Mouse (Mus musculus) large intestine, adult 2 months (tissue): ENCODE data around the gene Bcl6. TPM values are rescaled to one million over a fixed set of nuclear protein-coding genes. Genes with fewer than 3 reads are reported as not detected.

Experiments
- DNase-seq: peaks from one replicate; pipeline ENCODE4 v3.0.0-alpha.2; 2012; ENCODE audit warnings: low read depth, low spot score
- WGBS: fragments of 180-500 bp; shearing (Covaris S2); methylation state at CpG from one replicate; pipeline ENCODE4 v1.1.7; 2018; 5-methylcytosine and 5-hydroxymethylcytosine counted together
- polyA plus RNA-seq: library from polyadenylated mRNA; depleted of rRNA; stranded (reverse); fragments of >200 nt; gene quantifications from 2 replicates; pipeline ENCODE4 v1.2.3, GENCODE M21; 2012

Gene Bcl6
- polyA plus RNA-seq, 1 experiment, result 8.7 TPM

DNA sequence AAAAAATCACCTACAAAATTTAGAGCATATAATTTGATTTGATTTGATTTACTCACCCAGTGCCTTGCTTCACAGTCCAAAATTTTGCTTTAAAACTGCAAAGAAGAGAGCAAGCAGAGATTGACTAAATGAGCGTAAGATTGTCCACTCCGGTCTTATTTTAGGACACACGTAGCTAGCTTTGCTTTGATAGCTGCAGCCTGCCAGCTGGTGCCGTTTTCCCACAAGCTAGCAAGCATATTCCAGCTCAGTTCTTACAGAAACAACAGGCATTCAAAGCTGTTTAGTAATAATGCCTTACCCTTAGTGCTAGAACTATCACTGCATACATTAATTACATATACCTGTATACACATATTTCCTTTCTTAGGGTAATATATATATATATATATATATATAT is 10.2 kb downstream of the Bcl6 start:
- DNase-seq, result no peak
- WGBS, result 92% methylated on average over 4 of the region's 4 CpGs

DNA sequence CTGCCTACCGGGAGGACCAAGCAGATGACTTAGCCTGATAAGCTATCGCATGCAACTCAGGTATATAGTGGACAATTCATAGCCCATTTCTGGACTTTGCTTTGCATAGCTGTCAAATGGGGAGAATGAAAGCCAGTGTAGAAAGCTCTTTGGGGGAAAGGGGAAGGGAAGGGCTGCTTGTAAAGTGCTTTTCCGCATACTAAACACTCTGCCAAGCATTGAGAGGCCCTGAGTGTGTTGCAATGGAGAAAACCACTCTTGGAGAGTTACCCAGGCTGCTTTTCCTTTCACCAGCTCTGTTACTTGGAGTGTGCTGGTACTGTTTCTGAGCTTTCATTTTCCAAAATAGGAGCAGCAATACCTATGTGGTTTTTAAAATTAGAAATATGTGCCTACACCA is 10.9 kb downstream of the Bcl6 start:
- 80% methylated on average over 3 of the region's 3 CpGs for WGBS
- no peak for DNase-seq

DNA sequence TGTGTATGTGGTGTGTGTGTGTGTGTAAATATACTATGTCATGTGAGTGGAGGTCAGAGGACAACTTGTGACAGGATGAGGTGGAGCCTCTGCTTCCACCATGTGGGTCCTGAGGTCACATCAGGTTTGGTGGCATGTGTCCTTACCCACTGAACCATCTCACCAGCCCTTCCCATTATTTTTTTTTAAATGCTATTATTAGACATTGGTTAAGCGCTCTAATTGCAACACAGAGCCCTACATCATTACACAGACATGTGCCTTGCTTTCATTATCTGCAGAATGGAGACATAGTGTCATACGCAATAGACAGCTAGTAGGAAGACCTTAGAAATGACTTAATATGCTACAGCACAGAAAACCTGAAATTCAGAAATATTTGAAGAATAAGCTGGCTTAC is 12.5 kb downstream of the Bcl6 start:
- 95% methylated on average over 2 of the region's 2 CpGs for WGBS
- DNase-seq, result no peak

DNA sequence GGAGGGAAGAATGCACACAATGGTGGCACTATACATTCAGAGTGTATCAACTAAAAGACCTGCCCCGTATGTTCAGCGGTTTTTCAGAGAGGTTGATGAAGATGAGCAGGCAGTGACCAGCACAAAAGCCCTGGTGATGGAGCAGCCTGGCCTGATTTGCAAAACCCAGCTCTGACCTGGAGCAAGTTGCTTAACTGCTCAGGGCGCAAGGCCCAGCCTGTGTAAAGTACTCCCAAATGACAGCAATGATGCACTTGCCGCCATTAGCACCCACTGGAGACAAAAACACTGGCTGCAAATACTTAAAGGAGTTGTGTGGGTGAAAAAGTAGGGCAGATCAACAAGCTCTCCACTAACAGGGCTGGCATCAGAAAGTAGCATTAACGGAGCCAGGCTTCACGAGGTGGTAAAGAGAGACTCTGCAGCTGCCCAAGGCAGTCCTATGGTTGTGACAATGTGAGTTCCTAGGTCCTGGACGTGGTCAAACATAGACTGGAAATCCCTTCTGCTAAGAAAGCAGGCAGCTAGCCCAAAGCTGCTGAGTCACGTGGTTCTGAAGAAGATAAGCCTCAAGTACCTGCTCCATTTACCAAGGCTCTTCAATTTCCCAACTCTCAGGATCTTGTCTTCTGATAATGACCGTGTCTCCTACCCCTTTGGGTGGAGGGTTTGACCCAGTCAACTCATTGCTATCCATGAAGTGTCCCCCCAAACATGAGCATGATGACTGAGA is 14.9 kb downstream of the Bcl6 start:
- DNase-seq, result no peak
- 86% methylated on average over 9 of the region's 9 CpGs for WGBS

DNA sequence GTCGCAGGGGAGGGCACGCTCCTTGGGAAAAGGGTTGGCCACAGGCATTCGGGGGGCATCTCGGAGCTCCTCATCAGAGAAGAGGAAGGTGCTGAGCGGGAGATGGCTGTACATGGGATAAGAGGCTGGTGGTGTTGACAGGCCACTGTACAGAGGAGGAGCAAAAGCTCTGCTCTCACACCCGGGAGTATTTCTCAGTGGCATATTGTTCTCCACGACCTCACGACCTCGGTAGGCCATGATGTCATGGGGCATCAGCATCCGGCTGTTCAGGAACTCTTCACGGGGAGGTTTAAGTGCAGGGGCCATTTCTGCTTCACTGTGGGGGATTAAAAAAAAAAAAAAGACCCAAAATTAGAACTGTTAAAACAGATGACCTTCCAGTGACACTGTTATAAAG is 15.8 kb downstream of the Bcl6 start:
- WGBS, result 89% methylated on average over 11 of the region's 11 CpGs
- no peak for DNase-seq

DNA sequence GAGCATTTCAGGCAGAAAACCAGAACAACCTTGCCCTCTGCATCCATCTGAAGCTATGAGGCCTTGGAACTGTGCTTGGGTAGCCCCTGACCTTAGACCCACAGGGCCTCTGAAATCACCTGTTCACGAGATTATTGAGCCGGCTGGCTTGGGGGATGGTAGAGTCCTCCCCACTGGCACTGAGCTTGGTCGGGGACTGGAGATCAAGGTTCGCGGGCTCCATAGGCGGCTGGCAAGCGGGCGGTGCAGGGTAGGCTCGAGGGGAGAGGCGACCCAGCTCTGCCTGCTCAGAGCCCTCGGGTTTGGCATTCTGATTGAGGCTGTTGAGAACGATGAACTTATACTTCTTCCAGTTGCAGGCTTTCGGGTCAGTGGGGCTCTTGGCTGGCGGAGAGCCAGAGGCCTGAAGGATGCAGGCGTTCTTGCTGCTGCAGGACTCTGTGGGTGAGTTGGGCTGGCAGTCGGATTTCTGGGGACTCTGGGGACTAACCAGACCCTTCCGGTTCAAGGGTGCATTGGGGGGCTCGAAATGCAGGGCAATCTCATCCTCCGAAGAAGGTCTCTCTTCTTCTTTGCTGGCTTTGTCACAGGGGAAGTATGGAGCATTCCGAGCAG is 16.4 kb downstream of the Bcl6 start:
- no peak for DNase-seq
- WGBS, result 78% methylated on average over 20 of the region's 20 CpGs

DNA sequence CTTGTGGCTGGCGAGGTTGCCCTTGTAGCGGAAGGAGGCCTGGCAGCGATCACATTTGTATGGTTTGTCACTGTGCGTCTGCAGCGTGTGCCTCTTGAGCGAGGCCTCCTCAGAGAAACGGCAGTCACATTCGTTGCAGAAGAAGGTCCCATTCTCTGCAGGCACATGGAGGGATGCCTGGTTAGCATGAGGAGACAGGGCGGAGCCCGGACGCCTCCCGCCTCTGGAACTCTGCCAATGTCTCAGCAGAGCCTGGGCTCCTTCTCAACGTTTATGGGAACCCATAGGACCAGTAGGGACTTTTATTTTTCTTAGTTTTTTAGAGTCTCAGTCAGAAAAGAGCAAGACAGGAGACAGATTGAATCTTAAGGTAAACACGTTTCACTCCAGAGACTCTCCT is 18.7 kb downstream of the Bcl6 start:
- DNase-seq, result no peak
- WGBS, result 53% methylated on average over 14 of the region's 14 CpGs

DNA sequence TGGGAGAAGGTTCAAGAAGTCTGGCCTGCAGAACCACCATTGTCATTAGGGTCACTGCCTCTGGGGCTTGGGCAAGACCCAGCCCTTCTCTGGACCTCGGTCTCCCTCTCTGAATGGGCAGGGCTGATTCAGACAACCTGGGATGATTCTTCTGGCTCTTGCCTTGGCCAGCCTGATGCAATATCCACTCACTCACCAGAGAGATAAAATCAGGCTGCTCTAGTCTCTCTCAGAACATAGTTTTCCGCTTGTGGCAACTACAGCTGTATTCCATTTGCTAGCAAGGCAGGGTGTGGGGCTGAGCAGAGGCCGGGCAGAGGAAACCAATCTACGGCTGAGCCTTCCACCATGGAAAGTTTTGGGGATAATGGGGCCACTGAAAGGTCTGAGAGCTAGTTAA is 19.8 kb downstream of the Bcl6 start:
- 90% methylated on average over 4 of the region's 4 CpGs for WGBS
- DNase-seq, result no peak

DNA sequence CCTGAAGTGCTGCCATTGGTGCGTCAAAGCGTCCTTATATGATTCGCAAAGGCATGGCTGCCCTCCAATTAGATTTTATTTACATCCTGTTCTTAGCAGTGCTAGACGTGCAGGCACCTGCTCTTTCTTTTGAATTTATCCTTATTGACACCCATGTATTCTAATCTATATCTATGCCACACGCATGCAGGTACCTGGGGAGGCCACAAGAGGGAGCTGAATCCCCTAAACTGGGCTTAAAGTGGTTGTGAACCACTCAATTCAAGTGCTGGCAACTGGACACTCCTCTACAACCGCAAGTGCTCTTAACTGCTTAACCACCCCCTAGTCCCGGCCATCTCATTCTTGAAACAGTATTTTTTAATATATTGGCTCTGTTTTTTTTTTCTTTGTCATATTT is 21.4 kb downstream of the Bcl6 start:
- WGBS, result 90% methylated on average over 7 of the region's 7 CpGs
- no peak for DNase-seq

DNA sequence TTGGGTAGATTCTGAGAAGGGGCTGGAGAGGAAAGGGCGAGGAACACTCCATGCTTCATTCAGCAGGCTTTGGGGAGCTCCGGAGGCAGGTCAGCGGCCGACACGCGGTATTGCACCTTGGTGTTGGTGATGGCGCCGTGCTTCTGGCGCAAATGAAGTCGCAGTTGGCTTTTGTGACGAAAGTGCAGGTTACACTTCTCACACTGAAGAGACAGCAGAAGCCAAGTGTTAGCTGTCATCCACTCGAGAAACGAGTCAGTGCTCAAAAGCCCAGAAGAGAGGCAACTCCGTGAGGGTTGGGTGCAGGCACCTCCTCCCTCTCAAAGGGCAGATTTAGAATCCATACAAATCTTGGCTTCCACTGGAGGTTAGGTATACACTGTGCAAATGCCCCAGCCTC is 22.6 kb downstream of the Bcl6 start:
- no peak for DNase-seq
- WGBS, result 94% methylated on average over 14 of the region's 14 CpGs

DNA sequence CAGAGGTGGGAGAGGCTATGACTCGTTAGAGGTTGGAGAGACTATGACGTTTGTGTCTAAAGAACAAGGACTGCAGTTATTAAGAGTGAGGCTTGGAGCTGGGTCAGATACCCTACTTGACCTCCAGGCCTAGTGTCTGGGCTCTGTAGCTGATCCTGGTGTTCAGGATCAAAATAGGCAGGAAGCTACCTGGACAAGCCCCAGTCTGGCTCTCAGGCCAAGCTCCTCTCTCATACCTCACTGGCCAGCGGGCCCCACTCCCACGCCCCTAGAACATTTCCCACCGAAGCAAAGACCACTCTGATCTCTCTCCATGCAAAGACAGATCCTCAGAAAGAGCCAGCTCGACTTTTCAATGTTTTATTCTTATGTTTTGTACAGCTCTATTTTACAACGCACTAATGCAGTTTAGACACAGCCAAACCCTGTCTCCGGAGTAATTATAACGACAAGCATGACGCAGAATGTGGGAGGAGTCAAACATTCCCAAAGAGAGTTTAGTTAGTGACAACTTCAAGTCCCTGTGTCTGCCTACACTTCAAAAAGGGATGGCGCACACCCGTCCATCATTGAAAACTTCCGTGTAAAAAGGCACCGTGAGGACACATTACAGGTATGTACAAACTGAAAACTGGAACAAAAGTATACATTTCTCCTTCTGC is 23.8 kb downstream of the Bcl6 start:
- WGBS, result 82% methylated on average over 14 of the region's 14 CpGs
- no peak for DNase-seq

DNA sequence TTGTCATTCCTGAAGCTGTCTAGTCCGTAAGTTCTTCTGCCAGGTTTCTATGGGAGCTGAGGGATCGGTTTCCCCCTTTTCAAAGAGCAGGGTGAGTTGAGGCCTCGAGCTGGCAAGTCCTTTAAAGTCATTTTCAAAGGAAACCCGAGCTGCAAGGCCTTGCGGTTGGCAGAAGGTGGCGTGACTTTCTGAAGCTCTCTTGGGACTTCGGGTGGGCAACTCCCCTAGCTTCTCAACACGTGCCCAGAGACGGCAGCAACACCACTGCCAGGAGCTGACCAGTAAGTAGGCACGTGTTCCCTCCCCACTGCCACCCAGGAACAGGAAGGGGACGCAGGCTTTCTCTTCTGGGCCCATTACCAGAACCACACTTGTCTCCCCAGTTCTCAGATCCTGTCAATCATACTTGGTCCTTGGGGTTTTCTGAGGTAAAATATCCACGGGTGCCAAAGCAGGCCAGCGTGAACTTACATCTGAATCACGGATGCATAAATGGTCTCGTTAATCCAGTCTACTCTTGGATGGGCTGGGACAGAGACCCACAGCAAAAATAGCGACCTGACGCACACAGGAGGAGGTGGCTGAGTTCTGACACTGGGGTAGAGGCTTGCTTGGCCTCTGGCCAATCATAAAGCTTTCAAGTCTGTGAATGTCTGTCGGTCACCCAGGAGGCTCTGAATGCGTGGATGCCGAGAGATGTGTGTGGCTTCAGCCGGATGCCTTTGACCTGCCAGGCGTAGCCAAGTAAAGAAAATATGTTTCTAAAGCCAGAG is 24.6 kb downstream of the Bcl6 start:
- DNase-seq, result no peak
- 83% methylated on average over 22 of the region's 22 CpGs for whole genome bisulfite sequencing

DNA sequence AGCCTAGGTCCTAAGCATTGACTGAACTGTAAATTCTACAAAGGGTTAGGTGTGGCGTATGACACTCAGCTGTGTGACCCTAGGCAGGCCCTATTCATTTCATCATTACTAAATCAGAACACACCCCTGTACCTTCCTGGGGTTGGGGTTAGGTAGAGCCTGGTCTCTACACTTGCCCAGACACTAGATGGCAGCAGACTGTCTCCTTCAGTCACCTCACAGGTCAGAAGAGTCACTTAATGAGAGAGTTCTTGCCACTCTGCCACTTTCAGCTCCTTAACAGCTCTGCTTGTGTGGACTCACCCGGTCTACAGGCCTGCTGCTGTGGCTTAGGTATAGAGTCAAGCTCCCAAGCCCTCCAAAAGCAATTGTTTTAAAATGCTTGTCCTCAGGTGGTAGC is 26.3 kb downstream of the Bcl6 start:
- WGBS, result 68% methylated on average over 2 of the region's 2 CpGs
- no peak for DNase-seq

DNA sequence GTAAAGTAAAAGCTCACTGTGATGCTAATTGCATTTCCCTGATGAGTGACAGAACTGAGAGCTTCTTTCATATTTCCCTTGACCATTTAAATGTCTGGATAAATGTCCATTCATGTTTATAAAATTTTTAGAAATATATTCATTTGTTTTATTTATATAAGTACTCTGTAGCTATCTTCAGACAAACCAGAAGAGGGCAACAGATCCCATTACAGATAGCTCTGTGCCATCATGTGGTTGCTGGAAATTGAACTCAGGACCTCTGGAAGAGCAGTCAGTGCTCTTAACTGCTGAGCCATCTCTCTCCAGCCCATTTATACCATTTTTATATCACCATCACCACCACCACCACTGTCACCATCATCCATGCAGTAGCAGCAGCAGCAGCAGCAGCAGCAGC is 29.7 kb downstream of the Bcl6 start:
- no peak for DNase-seq

DNA sequence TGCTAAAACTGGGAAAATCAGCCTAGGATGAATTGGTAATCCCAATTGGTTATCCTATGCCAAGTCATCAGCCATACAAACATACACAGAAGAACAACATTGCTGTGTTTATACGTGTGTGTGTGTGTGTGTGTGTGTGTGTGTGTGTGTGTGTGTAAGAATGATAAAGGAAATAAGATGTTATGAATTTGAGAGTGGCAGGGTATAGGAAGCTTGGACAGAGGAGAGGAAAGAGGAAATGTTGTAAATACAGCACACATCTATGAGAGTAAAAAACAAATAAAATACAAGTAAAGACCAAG is 34.7 kb downstream of the Bcl6 start:
- 22% methylated on average over 1 of the region's 1 CpGs for WGBS
- DNase-seq, result no peak

DNA sequence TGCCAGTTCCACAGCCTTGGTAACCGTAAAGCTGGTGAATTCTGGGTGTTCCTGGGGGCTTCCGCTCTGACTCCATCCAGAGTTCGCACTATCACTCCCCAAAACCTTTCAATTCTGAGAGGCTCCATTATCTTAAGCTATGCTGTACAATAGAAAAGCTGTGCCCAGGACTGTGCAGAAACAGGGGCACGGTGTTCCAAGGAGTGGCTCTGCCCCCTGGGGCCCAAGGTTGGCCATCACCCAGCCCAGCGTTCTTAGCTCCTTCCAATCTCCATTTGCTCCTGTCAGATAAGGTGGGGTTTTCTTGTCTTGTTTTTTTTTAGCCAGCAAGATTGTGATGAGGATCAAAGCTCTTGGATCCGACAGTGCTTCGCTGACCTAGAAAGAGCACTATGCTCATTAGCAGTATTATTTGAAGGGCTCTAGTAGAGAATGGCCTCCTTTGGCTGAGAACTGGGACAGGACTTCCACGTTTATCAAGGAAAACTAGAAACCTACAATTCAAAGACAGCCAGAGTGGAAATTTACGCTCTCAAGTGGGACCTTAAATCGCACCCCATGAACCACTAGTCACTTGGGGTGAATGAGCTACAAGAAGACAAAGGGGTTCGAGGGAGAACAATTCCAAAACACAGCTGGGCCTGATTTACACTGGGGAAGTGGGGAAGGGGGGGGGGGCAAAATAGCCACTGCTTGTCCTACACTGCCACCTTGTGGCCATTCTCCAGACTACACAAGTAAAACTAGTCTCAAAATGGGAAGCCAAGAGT is 35.3 kb downstream of the Bcl6 start:
- 56% methylated on average over 11 of the region's 11 CpGs for WGBS
- DNase-seq, result peak; percentile 16

DNA sequence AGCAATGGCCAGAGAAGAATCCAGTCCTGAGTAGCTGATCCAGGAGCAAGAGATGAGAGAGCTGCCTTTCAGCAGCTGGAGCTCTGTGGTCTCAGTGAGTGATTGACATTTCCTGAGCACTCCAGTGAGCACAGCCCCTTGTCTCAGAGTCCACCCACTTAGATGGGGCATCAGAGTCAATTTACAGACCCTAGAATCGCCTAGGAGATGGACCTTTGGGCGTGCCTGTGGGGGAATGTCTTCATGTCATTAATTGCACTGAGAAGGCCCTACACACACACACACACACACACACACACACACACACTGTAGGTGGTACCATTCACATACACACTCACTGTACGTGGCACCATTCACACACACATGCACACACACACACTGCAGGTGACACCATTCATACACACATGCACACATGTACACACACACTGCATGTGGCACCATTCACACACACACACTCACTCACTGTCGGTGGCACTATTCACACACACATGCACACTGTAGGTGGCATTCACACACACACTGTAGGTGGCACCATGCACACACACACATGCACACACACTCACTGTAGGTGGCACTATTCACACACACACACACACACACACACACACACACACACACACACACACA is 36.4 kb downstream of the Bcl6 start:
- WGBS, result 57% methylated on average over 4 of the region's 4 CpGs

DNA sequence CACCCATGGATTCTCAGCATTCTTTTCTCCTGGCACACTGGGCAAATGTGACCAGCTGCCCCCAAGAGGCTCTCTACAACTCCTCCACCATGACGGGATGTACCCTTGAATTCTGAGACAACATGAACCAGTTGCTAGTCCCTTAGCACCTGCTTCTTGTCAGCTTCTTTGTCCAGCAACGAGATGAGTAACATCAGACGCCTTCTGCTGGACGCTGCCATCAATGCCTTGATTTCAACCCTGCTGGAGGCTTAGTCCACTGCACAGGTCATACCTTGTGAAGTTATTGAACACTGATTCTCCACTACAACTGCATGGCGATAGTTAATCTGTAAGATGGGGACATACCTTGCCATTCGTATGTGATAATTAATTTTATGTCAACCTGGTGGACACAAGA is 41.0 kb downstream of the Bcl6 start:
- no peak for DNase-seq
- 88% methylated on average over 6 of the region's 6 CpGs for WGBS

More for the DNA sequence above, 36.4 kb downstream of the Bcl6 start:
- DNase-seq, result no peak

DNA sequence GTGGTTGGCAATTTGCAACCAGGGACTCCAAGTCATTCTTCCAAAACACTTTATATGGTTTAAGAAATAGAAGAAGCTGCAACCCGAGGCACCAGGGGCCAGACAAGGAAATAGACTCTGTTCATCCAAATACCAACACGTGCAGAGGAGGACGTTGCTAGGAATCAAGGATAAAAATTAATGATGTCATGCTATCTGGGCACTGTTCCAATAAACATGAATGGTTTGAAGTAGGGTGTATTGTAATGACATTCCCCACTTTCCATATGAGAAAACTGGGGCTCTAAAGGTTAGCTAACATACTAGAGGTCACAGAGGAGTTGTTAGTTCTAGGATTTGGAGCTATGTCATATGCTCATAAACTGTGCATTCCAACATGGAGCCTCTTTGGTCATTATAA is 43.9 kb downstream of the Bcl6 start:
- no peak for DNase-seq
- WGBS, result 10% methylated on average over 3 of the region's 3 CpGs

DNA sequence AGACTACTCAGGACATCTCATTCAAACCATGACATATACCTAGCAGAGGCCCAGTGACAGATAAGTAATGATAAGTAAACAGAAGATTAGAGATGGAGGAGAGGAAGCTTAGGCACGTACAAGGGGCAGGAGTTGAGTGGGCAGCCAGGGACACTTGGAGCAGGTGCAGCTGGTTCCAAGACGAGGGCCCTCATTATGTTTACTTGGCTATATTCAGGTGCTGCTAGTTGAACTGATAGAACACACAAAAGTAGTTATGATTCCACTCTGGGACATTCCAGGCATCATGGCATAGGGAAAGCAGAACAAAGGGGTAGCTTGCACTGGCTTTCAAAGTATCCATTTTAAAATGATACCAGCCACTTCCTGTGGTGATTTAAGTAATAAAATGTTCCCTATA is 54.3 kb downstream of the Bcl6 start:
- 34% methylated on average over 2 of the region's 2 CpGs for WGBS
- no peak for DNase-seq
